Mouse (Mus musculus) thymus, adult 2 months (tissue): ENCODE data around the gene Srsf4.

Experiments used
- CTCF ChIP-seq: fragments of 200-500 bp; IDR thresholded peaks from 2 replicates; pipeline ENCODE4 v1.5.1; 2012; ENCODE audit warnings: mild to moderate bottlenecking, control low read depth, low read length, moderate library complexity, borderline replicate concordance; ENCODE audit not compliant: control insufficient read depth, poor library complexity, insufficient read depth; ENCODE audit errors: extremely low read depth
- POLR2A ChIP-seq: fragments of 200-500 bp; IDR thresholded peaks from 2 replicates; pipeline ENCODE4 v1.6.1; 2012; ENCODE audit warnings: mild to moderate bottlenecking, low read length, control low read depth, moderate library complexity; ENCODE audit not compliant: control insufficient read depth, poor library complexity, insufficient read depth; ENCODE audit errors: extremely low read depth

- TF ChIP-seq CTCF, result no peak
- no peak for TF ChIP-seq POLR2A
Measured at GRCm38 (mm10) chr4:131919506-131920140, 46.2 kb downstream of the Srsf4 start.
